Mouse (Mus musculus) left cerebral cortex, postnatal 10 days (tissue): ENCODE results near the gene Heatr3. TPM values are rescaled to one million over a fixed set of nuclear protein-coding genes. Genes with fewer than 3 reads are reported as not detected.
"Not testable (repeated sequence)": the region's sequence is repeated elsewhere in the genome, so short reads cannot be mapped to it uniquely, and the experiment has no call there.

Source experiments
- DNase-seq, 2 experiments: peaks; one replicate each; pipeline ENCODE4 v3.0.0; 2021 to 2022; ENCODE audit warnings: low spot score in 2 of 2, mixed read lengths in 1 of 2; ENCODE audit errors: extremely low spot score in 1 of 2
- intact Hi-C: fragments of 180-260 bp; cut with DNase I; formaldehyde crosslinking; loops from one replicate; pipeline ENCODE4 v1.15.1; 2025
- total RNA-seq, 2 experiments: library from RNA; stranded (reverse); gene quantifications; 2 replicates each; pipeline ENCODE4 v1.2.3; 2021

Heatr3 gene
- total RNA-seq, 2 experiments from 2014 or later = 26.7 to 30.2 TPM

GRCm38 (mm10) chr8:88177291-88177690, 39.6 kb downstream of the Heatr3 start:
- DNase-seq = no peak
- intact Hi-C loops = no loop called here

DNA sequence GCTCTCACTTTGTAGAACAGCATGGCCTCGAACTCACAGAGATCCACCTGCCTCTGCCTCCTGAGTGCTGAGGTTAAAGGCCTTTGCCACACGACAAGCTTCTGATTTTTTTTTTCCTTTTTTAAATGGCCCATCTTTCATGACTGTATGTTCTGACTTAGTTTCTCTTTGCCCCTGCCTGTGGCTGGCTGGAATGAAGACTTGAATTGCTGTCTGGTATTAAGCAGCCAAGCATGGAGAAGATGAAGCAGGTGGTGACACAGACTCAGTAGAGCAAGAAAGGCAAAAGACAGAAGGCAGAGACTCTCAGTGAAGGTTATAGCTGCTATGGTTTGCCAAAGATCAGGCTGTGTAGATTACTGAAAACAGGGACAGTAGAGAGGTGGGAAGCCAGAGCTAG, 45.5 kb downstream of the Heatr3 start:
- intact Hi-C loops = no loop called here
- no peak for DNase-seq

GRCm38 (mm10) chr8:88184914-88185313, 47.3 kb downstream of the Heatr3 start:
- DNase-seq = no peak
- intact Hi-C loops = no loop called here

- intact Hi-C loops = no loop called here
- no peak for DNase-seq
These were observed 48.1 kb downstream of the Heatr3 start for GRCm38 (mm10) chr8:88185716-88186115.

- intact Hi-C loops = no loop called here
- DNase-seq = no peak
These were observed 59.7 kb downstream of the Heatr3 start for GRCm38 (mm10) chr8:88197328-88197727.

DNA sequence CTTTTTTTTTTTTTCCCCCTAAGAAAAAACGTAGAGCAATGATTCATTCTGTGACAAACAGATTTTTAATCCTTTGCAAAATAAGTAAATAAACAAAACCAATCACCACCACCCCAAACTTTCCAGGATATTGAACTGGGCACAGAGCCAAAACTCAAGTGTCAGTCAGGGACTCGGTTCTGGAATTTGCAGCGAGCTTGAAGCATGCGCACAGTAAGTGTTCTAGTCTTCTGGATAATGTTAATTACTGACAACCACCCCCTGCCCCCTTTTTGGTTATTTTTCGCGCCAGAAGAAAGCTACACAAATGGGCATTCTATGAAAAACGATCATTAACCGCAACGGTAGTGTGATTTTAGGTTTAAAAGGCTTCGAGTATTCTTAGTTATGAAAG, 60.9 kb downstream of the Heatr3 start:
- peak; percentile 36 to 40 for DNase-seq
- intact Hi-C loops = no loop called here

- intact Hi-C loops = no loop called here
- peak; percentile 85 to 96 for DNase-seq
These were observed 61.4 kb downstream of the Heatr3 start, which contains the start of gene Tent4b for GRCm38 (mm10) chr8:88198945-88199571. Tent4b (plus strand) TSS chr8:88199213.

- intact Hi-C loops = loop anchor here (5.0 kb wide), 1 partner anchor 42 kb away; no protein-coding TSS in a partner anchor
- DNase-seq = peak in 1 of 2 experiments; percentile 69
These were observed 62.3 kb downstream of the Heatr3 start for GRCm38 (mm10) chr8:88199700-88200601.

DNA sequence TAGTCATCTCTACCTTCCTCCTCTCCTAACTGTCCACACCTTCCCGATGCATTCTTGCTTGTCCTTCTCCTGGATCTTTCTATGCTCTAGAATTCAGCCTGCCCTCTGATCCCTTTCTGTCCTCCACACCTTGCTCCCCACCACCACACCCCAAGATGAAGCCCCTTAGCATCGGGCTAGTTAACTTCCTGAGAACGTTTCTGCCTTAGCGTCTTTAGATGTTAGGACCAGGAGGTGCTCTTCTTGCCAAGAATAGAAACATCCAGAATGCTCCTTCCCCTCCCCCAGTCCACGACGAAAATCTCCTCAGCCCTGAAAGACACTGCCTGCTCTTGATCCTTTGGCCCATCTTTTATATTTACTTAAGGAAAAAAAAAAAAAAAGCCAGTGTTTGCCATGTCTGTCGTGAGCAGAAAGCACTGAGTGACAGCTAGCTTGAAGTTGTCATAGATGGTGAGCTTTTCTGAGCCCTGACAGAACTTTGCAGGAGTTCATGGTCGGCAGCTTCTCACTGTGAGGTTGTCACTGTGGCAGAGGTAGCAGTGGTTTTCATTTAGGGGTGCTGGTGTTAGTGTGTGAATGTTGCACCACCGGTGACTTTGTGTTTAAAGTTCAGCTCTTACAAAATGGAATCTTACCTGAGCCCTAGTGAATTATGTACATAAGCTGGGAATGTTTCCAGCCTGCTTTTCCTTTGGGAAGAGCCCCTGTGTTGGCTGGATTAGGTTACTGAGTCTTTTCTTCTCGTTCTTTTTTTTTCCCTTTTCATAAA, 63.3 kb downstream of the Heatr3 start:
- intact Hi-C loops = loop anchor here (5.0 kb wide), 1 partner anchor 41 kb away; no protein-coding TSS in a partner anchor
- DNase-seq = no peak

DNA sequence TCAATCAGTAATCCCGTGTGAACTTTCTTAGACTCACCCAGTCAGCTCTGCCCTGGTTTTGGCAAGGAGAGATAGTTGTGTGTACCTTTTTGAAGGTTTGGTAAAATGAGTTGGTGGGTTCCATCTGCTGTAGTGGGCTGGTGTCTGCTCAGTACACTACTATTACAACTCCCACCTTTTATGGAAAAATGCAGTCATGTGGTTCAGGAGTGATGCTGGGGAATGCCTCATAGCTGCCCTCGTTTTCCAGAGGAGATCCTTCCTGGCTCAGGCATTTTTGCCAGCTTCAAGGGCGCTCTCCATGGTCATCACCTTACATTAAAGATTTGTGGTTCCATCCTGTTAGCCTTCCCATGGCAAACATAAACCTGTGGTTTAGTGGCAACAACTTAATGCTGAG, 64.0 kb downstream of the Heatr3 start:
- DNase-seq = no peak
- intact Hi-C loops = loop anchor here (5.0 kb wide), 1 partner anchor 41 kb away; no protein-coding TSS in a partner anchor

DNA sequence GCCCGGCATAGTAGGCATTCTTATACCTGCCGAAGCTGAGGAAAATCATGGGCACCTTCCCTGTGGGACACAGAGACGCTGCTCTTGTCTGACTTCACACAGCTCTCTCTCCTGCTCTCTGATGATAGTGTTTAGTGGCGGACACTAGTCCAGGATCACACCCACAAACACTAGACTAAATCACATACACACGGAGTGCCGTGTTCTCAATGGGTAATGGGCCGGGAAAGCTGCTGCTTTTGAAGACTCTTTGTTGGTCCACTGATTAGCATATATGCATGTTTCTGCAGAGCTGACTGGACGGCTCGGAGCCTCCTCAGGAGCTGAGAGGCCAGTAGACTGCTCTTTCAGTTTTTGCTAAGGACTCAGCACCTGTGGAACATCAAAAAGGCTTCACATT, 68.4 kb downstream of the Heatr3 start:
- intact Hi-C loops = no loop called here
- DNase-seq = no peak

- intact Hi-C loops = no loop called here
- DNase-seq = no peak
These were observed 69.6 kb downstream of the Heatr3 start for GRCm38 (mm10) chr8:88207121-88207821.

- DNase-seq, intact Hi-C loops: not testable (repeated sequence)
These were observed 72.5 kb downstream of the Heatr3 start for GRCm38 (mm10) chr8:88209930-88210827.

DNA sequence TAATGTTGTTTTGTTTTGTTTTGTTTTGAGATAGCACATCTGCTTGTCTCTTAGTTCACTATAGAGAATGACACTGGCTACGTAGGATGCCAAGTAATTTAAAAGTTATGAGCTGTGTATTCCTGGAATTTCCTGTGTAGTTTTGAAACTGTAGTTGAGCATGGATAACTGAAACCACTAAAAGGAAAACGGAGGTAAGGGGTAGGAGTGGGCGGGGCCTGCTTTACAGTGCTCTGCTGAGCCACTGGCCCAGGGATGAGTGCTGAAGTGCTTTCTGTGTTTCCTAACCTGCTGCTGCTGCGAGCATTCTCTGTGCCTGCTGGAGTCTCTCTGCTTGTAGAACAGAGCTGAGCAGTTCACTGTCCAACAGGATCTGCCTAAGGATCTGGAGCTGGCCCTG, 83.7 kb downstream of the Heatr3 start:
- DNase-seq = no peak
- intact Hi-C loops = no loop called here
